In the genomic region with DNA sequence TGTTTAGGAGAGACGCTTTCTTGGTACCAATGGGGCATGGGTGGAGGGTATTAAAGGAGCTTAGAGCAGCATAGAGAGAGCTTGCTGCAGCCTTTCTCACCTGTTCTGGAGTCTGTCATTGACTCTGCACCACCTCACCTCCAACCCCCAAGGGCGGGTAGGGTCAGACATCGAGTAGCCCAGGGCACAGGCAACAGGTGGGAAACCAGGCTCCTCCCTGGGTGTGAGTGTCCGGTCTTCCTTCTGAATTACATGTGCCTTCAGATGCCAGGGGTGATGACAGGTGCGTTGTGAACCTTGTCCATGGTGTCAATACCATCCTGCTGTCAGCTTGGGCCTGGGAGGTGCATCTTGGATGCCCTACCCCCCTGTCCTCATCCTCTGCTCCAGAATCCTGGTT, we compare ENCODE assay signal across 22 mouse cellular contexts. TPM values are rescaled to one million over a fixed set of nuclear protein-coding genes. Genes with fewer than 3 reads are reported as not detected.
DNase-seq lines count a peak whose midpoint lies in the region; ATAC-seq lines count a peak whose summit lies in the region.
"Had no signal": no experiment of that assay in that cellular context is flagged by ENCODE, and none has a peak within 500 bp of the region (broad histone marks: within the 10 kb centered on the region; RNA-seq: fewer than 3 reads in every experiment).

No protein-coding gene starts in this region.

- peak; percentile 71 for DNase-seq in cerebellum, adult 11-12 months
- DNase-seq in cerebellum, adult 11 months, result no peak
- no peak for DNase-seq in heart, embryonic 10.5 days (ENCODE audit: low spot score)
- DNase-seq in heart, postnatal 4 days, result no peak
- DNase-seq in heart, postnatal 14 days, result no peak
- DNase-seq in skeletal muscle tissue, adult 2 months (ENCODE audit: low read depth, low spot score), result peak; percentile 59
- DNase-seq in layer of hippocampus, adult 18-20 months (ENCODE audit: low spot score in 2 of 2), result no peak
- DNase-seq: adrenal gland, postnatal 10 days; embryo, embryonic 11 days; kidney, adult 18-20 months had no signal

- H3K27ac ChIP-seq in heart, embryonic 10.5 days, result peak overlapping the region; percentile 95
- H3K27ac ChIP-seq in heart, embryonic 14.5 days (replicated peaks in 1 of 2; ENCODE audit: control insufficient read depth in 1 of 2, insufficient read depth in 1 of 2, low read depth in 2 of 2, low read length in 2 of 2), result peak overlapping the region; percentile 94 to 98
- H3K27ac ChIP-seq: embryonic facial prominence, embryonic 15.5 days; forebrain, embryonic 10.5 days; hindbrain, embryonic 10.5 days; hindbrain, embryonic 14.5 days; intestine, embryonic 15.5 days had no signal

- peaks cover 58% of the 10 kb centered on the region for H3K4me1 ChIP-seq in heart, embryonic 10.5 days
- H3K4me1 ChIP-seq in heart, embryonic 14.5 days (ENCODE audit: control insufficient read depth in 2 of 2, insufficient read depth in 2 of 2, low read length in 2 of 2), result peaks cover 39 to 40% of the 10 kb centered on the region in 2 experiments

- 0 out of 2 replicates have a peak overlapping the region, but pooled peaks have one; percentile 67 for H3K4me3 ChIP-seq in heart, embryonic 10.5 days
- no peak overlapping the region for H3K4me3 ChIP-seq in heart, embryonic 14.5 days (ENCODE audit: control insufficient read depth in 1 of 2, insufficient read depth in 1 of 2, low read depth in 1 of 2, low read length in 2 of 2)
- H3K4me3 ChIP-seq: embryonic facial prominence, embryonic 15.5 days; erythroblast, embryonic 14.5 days; forebrain, embryonic 10.5 days; hindbrain, embryonic 10.5 days; intestine, embryonic 15.5 days had no signal

- H3K9me3 ChIP-seq in heart, embryonic 10.5 days, result no peaks in the 10 kb centered on the region
- no peaks in the 10 kb centered on the region for H3K9me3 ChIP-seq in heart, embryonic 14.5 days (ENCODE audit: control insufficient read depth, low read length)
- H3K9me3 ChIP-seq: embryonic facial prominence, embryonic 15.5 days; forebrain, embryonic 10.5 days; hindbrain, embryonic 10.5 days; intestine, embryonic 15.5 days had no signal

- peak overlapping the region; percentile 72 for H3K4me2 ChIP-seq in heart, embryonic 14.5 days (ENCODE audit: low read length)
- H3K4me2 ChIP-seq: embryonic facial prominence, embryonic 15.5 days; hindbrain, embryonic 14.5 days; intestine, embryonic 15.5 days had no signal

- H3K27me3 ChIP-seq in heart, embryonic 10.5 days (ENCODE audit: insufficient read depth, poor library complexity, severe bottlenecking), result no peaks in the 10 kb centered on the region
- H3K27me3 ChIP-seq in heart, embryonic 14.5 days (ENCODE audit: control insufficient read depth, insufficient read depth, low read length), result no peaks in the 10 kb centered on the region
- H3K27me3 ChIP-seq: embryonic facial prominence, embryonic 15.5 days; intestine, embryonic 15.5 days had no signal

- intact Hi-C loops in heart, postnatal 14 days (cut with DNase I), result no loop called here

- WGBS in heart, embryonic 10.5 days, result 68% methylated on average over 5 of the region's 5 CpGs
- WGBS in heart, embryonic 14.5 days, result 64% methylated on average over 5 of the region's 5 CpGs

- no peak for ATAC-seq in heart, embryonic 14.5 days (ENCODE audit: insufficient number of reproducible peaks, insufficient read depth, low FRiP score, low read depth)
- ATAC-seq: forebrain, embryonic 14.5 days; intestine, embryonic 15.5 days had no signal

- H3K36me3 ChIP-seq in heart, embryonic 10.5 days, result peaks cover 3% of the 10 kb centered on the region
- peaks cover 3% of the 10 kb centered on the region for H3K36me3 ChIP-seq in heart, embryonic 14.5 days (ENCODE audit: control insufficient read depth, insufficient read depth, low read length)
- H3K36me3 ChIP-seq: embryonic facial prominence, embryonic 15.5 days; forebrain, embryonic 10.5 days; hindbrain, embryonic 10.5 days; intestine, embryonic 15.5 days had no signal

- H3K9ac ChIP-seq in heart, embryonic 14.5 days (ENCODE audit: low read length), result peak overlapping the region; percentile 36; the same call in 1 of the 2 replicates
- H3K9ac ChIP-seq: embryonic facial prominence, embryonic 15.5 days; hindbrain, embryonic 14.5 days; intestine, embryonic 15.5 days had no signal

RNA-seq across cellular contexts. Expression of gene Xirp1, which starts 1.2 kb away (rescaled TPM):
- 41.1 and 90.1 TPM in 2 replicates for polyA plus RNA-seq in heart, embryonic 10.5 days (2016; fragmentation: Nextera tagmentation; extraction: Ambion mirVana)
- 100 to 1,000 TPM; 162 to 169 TPM for total RNA-seq in heart, postnatal 4 days (2021)
- polyA plus RNA-seq in heart, embryonic 14.5 days (2014; fragmentation: Nextera tagmentation; extraction: Ambion mirVana), result 57.1 and 59.9 TPM in 2 replicates
- 100 to 1,000 TPM; 105 to 114 TPM for total RNA-seq in heart, postnatal 14 days (2021)
- under 1 TPM; 0.07 to 0.08 TPM for total RNA-seq in layer of hippocampus, adult 18-20 months (2021)
- total RNA-seq: common myeloid progenitor, adult 5-6 weeks; MEL had no signal
- polyA plus RNA-seq: brain, embryonic 14.5 days; erythroblast, embryonic 14.5 days; forebrain, embryonic 10.5 days; forebrain, embryonic 14.5 days; hindbrain, embryonic 14.5 days; kidney, embryonic 14.5 days had no signal

RNA-seq across cellular contexts. Expression of gene Csrnp1, which starts 40.2 kb away (rescaled TPM):
- polyA plus RNA-seq in heart, embryonic 10.5 days (2016; fragmentation: Nextera tagmentation; extraction: Ambion mirVana), result 7.5 and 8.0 TPM in 2 replicates
- 10 to 100 TPM; 17.4 to 17.7 TPM for total RNA-seq in heart, postnatal 4 days (2021)
- 1.7 and 3.2 TPM in 2 replicates for polyA plus RNA-seq in heart, embryonic 14.5 days (2014; fragmentation: Nextera tagmentation; extraction: Ambion mirVana)
- 10 to 100 TPM; 15.8 to 21.4 TPM for total RNA-seq in heart, postnatal 14 days (2021)
- total RNA-seq in layer of hippocampus, adult 18-20 months (2021), result 10 to 100 TPM; 13.1 to 15.7 TPM

RNA-seq across cellular contexts. Expression of gene Cx3cr1, which starts 45.1 kb away (rescaled TPM):
- 1.1 and 4.1 TPM in 2 replicates for polyA plus RNA-seq in heart, embryonic 10.5 days (2016; fragmentation: Nextera tagmentation; extraction: Ambion mirVana)
- total RNA-seq in heart, postnatal 4 days (2021), result 1 to 10 TPM; 4.8 to 6.5 TPM
- 7.5 and 9.0 TPM in 2 replicates for polyA plus RNA-seq in heart, embryonic 14.5 days (2014; fragmentation: Nextera tagmentation; extraction: Ambion mirVana)
- total RNA-seq in heart, postnatal 14 days (2021), result 1 to 10 TPM; 3.4 TPM
- total RNA-seq in layer of hippocampus, adult 18-20 months (2021), result 10 to 100 TPM; 26.5 to 31.6 TPM
- total RNA-seq: MEL had no signal

Comparison
In these comparisons a context has a peak if more than half of its experiments do, and no peak if none do; other contexts are left out.
1. DNase-seq: peak in cerebellum, adult 11-12 months (single experiment) and skeletal muscle tissue, adult 2 months (single experiment); none in cerebellum, adult 11 months (single experiment), heart, embryonic 10.5 days (single experiment), heart, postnatal 4 days (single experiment), heart, postnatal 14 days (0 of 2) and layer of hippocampus, adult 18-20 months (0 of 2).
2. RNA of gene Xirp1, which starts 1.2 kb away (total RNA-seq): 162 to 169 TPM in heart, postnatal 4 days and 105 to 114 TPM in heart, postnatal 14 days; 0.07 to 0.08 TPM in layer of hippocampus, adult 18-20 months; every median in the first group is over 10 times any median in the second.